Mouse (Mus musculus) kidney, adult 2 months (tissue): Measurements from ENCODE around the gene Bcl6b. TPM values are rescaled to one million over a fixed set of nuclear protein-coding genes. Genes with fewer than 3 reads are reported as not detected.
A peak's percentile ranks its signal among the peaks of the same experiment; 100 is the strongest.

ENCODE experiments used
- DNase-seq: peaks from one replicate; pipeline ENCODE4 v3.0.0; 2021
- H3K27ac ChIP-seq: fragments of 200-500 bp; 2 replicates; pipeline ENCODE4 v1.5.1; 2012; ENCODE audit warnings: low read depth, low read length, control low read depth, inconsistent platforms; ENCODE audit not compliant: insufficient read depth
- H3K27me3 ChIP-seq: fragments of 200-500 bp; replicated peaks from 2 replicates; pipeline ENCODE4 v1.6.1; 2012; ENCODE audit warnings: mild to moderate bottlenecking, moderate library complexity, low read length, inconsistent platforms; ENCODE audit not compliant: control insufficient read depth, insufficient read depth
- H3K36me3 ChIP-seq: fragments of 200-500 bp; 2 replicates; pipeline ENCODE4 v1.6.1; 2012; ENCODE audit warnings: mild to moderate bottlenecking, moderate library complexity, low read length, inconsistent platforms; ENCODE audit not compliant: control insufficient read depth, insufficient read depth
- H3K4me1 ChIP-seq: fragments of 200-500 bp; 2 replicates; pipeline ENCODE4 v1.6.1; 2011; ENCODE audit warnings: low read length; ENCODE audit not compliant: control insufficient read depth, insufficient read depth
- H3K4me3 ChIP-seq: fragments of 200-500 bp; 2 replicates; pipeline ENCODE4 v1.5.1; 2011; ENCODE audit warnings: mild to moderate bottlenecking, low read depth, low read length, control low read depth; ENCODE audit not compliant: insufficient read depth
- CTCF ChIP-seq: fragments of 200-500 bp; conservative IDR thresholded peaks from 2 replicates; pipeline ENCODE4 v1.5.1; 2011; ENCODE audit warnings: low read depth, mild to moderate bottlenecking, control low read depth, low read length, moderate library complexity, mixed read lengths; ENCODE audit not compliant: insufficient read depth, insufficient read length
- POLR2A ChIP-seq: fragments of 200-500 bp; IDR thresholded peaks from one replicate; pipeline ENCODE4 v1.6.1; 2011; ENCODE audit warnings: low read depth, low read length, control low read depth
- WGBS: fragments of 180-500 bp; shearing (Covaris S2); methylation state at CpG from one replicate; pipeline ENCODE4 v1.1.7; 2018; 5-methylcytosine and 5-hydroxymethylcytosine counted together
- polyA plus RNA-seq: library from polyadenylated mRNA; depleted of rRNA; stranded (reverse); fragments of >200 nt; gene quantifications from 2 replicates; pipeline ENCODE4 v1.2.3, GENCODE M21; 2012

Bcl6b gene
- polyA plus RNA-seq, 1 experiment = 8.8 TPM

DNA sequence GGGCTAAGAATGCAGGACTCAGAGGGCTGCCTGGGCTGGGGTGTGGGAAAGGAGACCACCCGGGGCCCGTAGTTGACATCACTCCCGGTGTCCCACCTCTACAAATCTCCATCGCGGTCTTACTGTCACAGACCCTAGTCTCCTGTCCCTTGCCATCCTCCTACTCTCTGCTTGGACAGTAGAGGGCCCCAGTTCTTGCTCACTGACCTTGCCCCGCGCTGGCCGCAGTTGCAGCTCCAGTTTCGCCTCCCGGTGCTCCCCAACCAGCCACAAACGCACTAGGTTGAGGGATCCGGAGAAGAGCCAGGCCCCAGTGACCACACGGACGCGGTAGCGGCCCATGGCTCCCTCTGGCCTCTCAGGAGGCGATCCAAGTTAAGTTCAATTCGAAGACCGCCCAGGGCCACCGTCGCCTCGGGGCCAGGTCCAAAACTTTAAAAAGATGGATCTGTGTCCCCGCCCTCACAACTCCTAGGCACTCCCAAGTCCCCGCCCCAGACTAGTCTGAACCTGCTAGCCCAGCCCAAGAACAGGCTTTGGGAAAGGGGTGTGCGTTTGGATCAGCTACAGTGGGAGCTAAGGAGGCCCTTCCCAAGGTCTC is 25.4 kb upstream of the Bcl6b start, which contains the start of gene Alox12:
TSS of gene Alox12 (minus strand) at position 423 of the 601 bp plus-strand sequence.
- TF ChIP-seq CTCF = peak; percentile 66
- TF ChIP-seq POLR2A = no peak
- no peaks in the 10 kb centered on the region for H3K36me3 ChIP-seq
- peak within 1 kb of the TSS; percentile 41 for H3K4me3 ChIP-seq

GRCm38 (mm10) chr11:70254337-70254736 is 24.7 kb upstream of the Bcl6b start:
- H3K27me3 ChIP-seq = no peaks in the 10 kb centered on the region
- H3K4me1 ChIP-seq = peaks cover 4% of the 10 kb centered on the region; the same call in 1 of the 2 replicates
- TF ChIP-seq CTCF (no peak), POLR2A (no peak)
- no peaks in the 10 kb centered on the region for H3K36me3 ChIP-seq
- H3K27ac ChIP-seq = no peak overlapping the region
- DNase-seq = no peak
- 13% methylated on average over 18 of the region's 18 CpGs for WGBS
- peak overlapping the region; percentile 41 for H3K4me3 ChIP-seq

More for the DNA sequence above, 25.4 kb upstream of the Bcl6b start, which contains the start of gene Alox12:
- H3K27ac ChIP-seq = peak within 1 kb of the TSS; percentile 28; the same call in 1 of the 2 replicates
- peaks cover 4% of the 10 kb centered on the region; the same call in 1 of the 2 replicates for H3K4me1 ChIP-seq
- WGBS = 2% methylated on average over 25 of the region's 25 CpGs
- peak; percentile 69 for DNase-seq
- H3K27me3 ChIP-seq = no peaks in the 10 kb centered on the region

GRCm38 (mm10) chr11:70251853-70252252 is 22.3 kb upstream of the Bcl6b start:
- no peak overlapping the region for H3K27ac ChIP-seq
- H3K27me3 ChIP-seq = no peaks in the 10 kb centered on the region
- DNase-seq = no peak
- no peaks in the 10 kb centered on the region for H3K36me3 ChIP-seq
- no peak overlapping the region for H3K4me3 ChIP-seq
- peaks cover 4% of the 10 kb centered on the region; the same call in 1 of the 2 replicates for H3K4me1 ChIP-seq
- TF ChIP-seq POLR2A = no peak
- TF ChIP-seq CTCF = no peak
- WGBS = 78% methylated on average over 8 of the region's 8 CpGs

DNA sequence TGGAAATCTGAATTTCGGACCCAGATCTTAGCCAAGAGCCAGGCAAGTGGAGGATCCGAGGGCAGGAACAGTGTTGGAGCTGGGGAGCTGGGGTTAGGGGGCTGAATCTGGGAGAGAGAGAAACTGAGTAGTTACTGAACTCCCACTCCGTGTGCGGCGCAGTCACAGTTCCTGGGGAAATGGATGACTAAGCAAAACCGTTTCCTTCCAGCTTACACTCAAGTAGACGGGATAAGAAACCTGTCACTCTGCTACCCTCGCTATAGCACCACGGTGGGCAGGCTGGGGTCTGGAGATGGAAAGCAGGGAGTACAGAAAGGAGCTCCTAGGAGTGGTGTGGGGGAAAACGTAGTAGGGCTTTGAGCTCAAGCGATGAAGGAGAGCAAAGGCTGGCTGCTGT is 20.6 kb upstream of the Bcl6b start:
- no peak overlapping the region for H3K4me3 ChIP-seq
- H3K27me3 ChIP-seq = no peaks in the 10 kb centered on the region
- no peak overlapping the region for H3K27ac ChIP-seq
- H3K4me1 ChIP-seq = peaks cover 4% of the 10 kb centered on the region; the same call in 1 of the 2 replicates
- TF ChIP-seq POLR2A (no peak), CTCF (no peak)
- H3K36me3 ChIP-seq = no peaks in the 10 kb centered on the region
- DNase-seq = no peak
- WGBS = 62% methylated on average over 11 of the region's 11 CpGs

DNA sequence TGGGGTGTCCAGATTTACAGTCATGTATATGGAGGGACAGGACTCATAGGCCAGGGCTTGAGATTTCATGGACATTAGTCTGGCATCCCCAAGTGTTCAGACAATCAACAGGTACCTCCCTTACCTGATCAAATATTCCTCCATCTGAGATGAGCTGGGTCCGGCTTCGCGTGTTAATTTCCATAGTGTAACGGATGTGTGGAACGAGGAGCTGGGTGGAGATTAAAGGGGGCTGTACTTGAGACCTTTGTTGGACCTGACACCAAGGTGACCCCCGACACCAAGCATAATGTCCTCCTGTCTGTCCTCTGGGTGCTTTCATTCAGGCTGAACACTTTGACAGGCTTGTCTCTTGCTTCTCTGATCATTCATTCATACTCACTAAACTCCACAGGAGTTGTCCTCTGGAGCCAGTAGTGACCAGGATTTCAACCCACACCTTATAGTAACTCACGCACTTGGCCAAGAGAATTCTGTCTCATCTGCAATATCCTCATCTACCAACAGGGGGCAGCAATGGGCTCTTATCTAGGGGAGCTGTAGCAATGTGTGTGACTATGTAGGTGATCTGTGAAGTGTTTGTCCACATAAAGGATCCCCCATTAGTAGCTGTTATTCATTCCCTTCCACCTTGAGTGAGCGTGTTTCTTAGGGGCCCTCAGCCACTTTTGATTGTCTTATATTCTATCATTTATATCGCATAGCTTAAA is 17.7 kb upstream of the Bcl6b start:
- TF ChIP-seq POLR2A (no peak), CTCF (peak; percentile 57)
- 50% methylated on average over 9 of the region's 9 CpGs for WGBS
- peak; percentile 74 for DNase-seq

GRCm38 (mm10) chr11:70242591-70242990 is 13.0 kb upstream of the Bcl6b start:
- no peak for TF ChIP-seq CTCF
- TF ChIP-seq POLR2A = no peak
- no peak for DNase-seq
- Histone ChIP-seq H3K4me1 (peaks cover 3% of the 10 kb centered on the region; the same call in 1 of the 2 replicates), H3K4me3 (no peak overlapping the region), H3K27ac (no peak overlapping the region), H3K36me3 (no peaks in the 10 kb centered on the region; the same call in 1 of the 2 replicates), H3K27me3 (no peaks in the 10 kb centered on the region)
- WGBS = 75% methylated on average over 11 of the region's 11 CpGs

More for the DNA sequence above, 17.7 kb upstream of the Bcl6b start:
- H3K36me3 ChIP-seq = no peaks in the 10 kb centered on the region
- no peaks in the 10 kb centered on the region; the same call in 1 of the 2 replicates for H3K4me1 ChIP-seq
- no peak overlapping the region for H3K27ac ChIP-seq
- H3K4me3 ChIP-seq = no peak overlapping the region
- no peaks in the 10 kb centered on the region for H3K27me3 ChIP-seq
